Mouse (Mus musculus): ENCODE results near the gene Cpt1a. TPM values are rescaled to one million over a fixed set of nuclear protein-coding genes. Genes with fewer than 3 reads are reported as not detected.

Cpt1a gene
- polyA plus RNA-seq, 1 experiment, result 75.7 TPM

GRCm38 (mm10) chr19:3307175-3307949, 14.8 kb upstream of the Cpt1a start:
- Histone ChIP-seq H3K36me3 (ENCODE audit: control insufficient read depth, insufficient read depth, low read length) (no peaks in the 10 kb centered on the region), H3K27ac (ENCODE audit: control insufficient read depth, insufficient read depth, low read length) (no peak overlapping the region), H3K27me3 (ENCODE audit: control insufficient read depth, insufficient read depth, low read length) (no peaks in the 10 kb centered on the region), H3K4me1 (replicated peaks; ENCODE audit: control insufficient read depth, insufficient read depth, low read length) (no peaks in the 10 kb centered on the region), H3K4me3 (ENCODE audit: control insufficient read depth, insufficient read depth, low read length) (no peak overlapping the region)
- 92% methylated on average over 16 of the region's 16 CpGs for WGBS
- no peak for DNase-seq
- TF ChIP-seq CTCF (IDR thresholded peaks at IDR 0.05; ENCODE audit: borderline replicate concordance, control insufficient read depth, extremely low read depth, insufficient read depth, low read length, poor library complexity) (no peak), POLR2A (IDR thresholded peaks at IDR 0.05; ENCODE audit: control insufficient read depth, extremely low read depth, insufficient read depth, low read length, poor library complexity) (no peak)

DNA sequence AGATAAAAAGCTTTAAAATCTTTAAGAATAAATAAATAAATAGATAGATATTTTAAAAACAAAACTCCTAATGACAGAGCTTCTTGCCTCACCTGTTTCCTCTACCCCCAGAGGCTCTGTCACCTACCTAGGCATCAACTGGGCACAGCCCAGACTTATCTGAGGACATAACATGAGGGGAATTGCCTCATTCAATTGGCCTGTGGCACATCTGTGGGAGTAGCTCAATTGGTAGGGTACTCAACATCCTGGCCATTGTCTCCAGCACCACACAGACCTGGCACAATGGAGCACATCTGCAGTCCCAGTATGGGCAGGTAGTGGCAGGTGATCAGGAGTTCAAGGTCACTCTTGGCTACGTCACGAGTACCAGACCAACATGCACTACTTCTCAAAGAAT, 2.8 kb upstream of the Cpt1a start:
- DNase-seq, result no peak
- 100% methylated on average over 2 of the region's 2 CpGs for WGBS
- H3K36me3 ChIP-seq (ENCODE audit: control insufficient read depth, insufficient read depth, low read length), result no peaks in the 10 kb centered on the region
- H3K27ac ChIP-seq (ENCODE audit: control insufficient read depth, insufficient read depth, low read length), result no peak overlapping the region
- no peaks in the 10 kb centered on the region for H3K27me3 ChIP-seq (ENCODE audit: control insufficient read depth, insufficient read depth, low read length)
- TF ChIP-seq POLR2A (IDR thresholded peaks at IDR 0.05; ENCODE audit: control insufficient read depth, extremely low read depth, insufficient read depth, low read length, poor library complexity) (no peak), CTCF (IDR thresholded peaks at IDR 0.05; ENCODE audit: borderline replicate concordance, control insufficient read depth, extremely low read depth, insufficient read depth, low read length, poor library complexity) (no peak)
- peaks cover 20% of the 10 kb centered on the region for H3K4me1 ChIP-seq (replicated peaks; ENCODE audit: control insufficient read depth, insufficient read depth, low read length)
- no peak overlapping the region for H3K4me3 ChIP-seq (ENCODE audit: control insufficient read depth, insufficient read depth, low read length)

- WGBS, result 87% methylated on average over 7 of the region's 7 CpGs
- Histone ChIP-seq H3K4me1 (replicated peaks; ENCODE audit: control insufficient read depth, insufficient read depth, low read length) (peaks cover 25% of the 10 kb centered on the region), H3K27ac (ENCODE audit: control insufficient read depth, insufficient read depth, low read length) (no peak overlapping the region), H3K36me3 (ENCODE audit: control insufficient read depth, insufficient read depth, low read length) (no peaks in the 10 kb centered on the region), H3K4me3 (ENCODE audit: control insufficient read depth, insufficient read depth, low read length) (no peak overlapping the region), H3K27me3 (ENCODE audit: control insufficient read depth, insufficient read depth, low read length) (no peaks in the 10 kb centered on the region)
- TF ChIP-seq CTCF (IDR thresholded peaks at IDR 0.05; ENCODE audit: borderline replicate concordance, control insufficient read depth, extremely low read depth, insufficient read depth, low read length, poor library complexity) (no peak), POLR2A (IDR thresholded peaks at IDR 0.05; ENCODE audit: control insufficient read depth, extremely low read depth, insufficient read depth, low read length, poor library complexity) (no peak)
- no peak for DNase-seq
Observed at GRCm38 (mm10) chr19:3320086-3320485, 2.0 kb upstream of the Cpt1a start.

DNA sequence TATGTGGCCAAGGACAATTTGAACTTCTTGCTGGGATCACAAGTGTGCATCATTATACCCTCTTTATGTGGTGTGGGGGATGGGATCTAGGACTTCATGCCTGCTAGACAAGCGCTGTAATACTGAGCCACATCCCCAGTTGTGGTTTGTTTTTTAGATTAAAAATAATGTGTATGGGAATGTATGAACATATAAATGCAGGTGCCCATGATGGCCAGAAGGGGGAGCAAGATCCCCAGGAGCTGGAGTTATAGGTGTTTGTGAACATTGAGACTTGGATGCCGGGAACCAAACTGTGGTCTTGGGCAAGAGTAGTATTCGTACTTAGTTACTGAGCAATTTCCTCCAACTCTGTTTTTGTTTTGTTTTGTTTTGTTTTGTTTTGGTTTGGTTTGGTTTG, 1.3 kb upstream of the Cpt1a start:
- H3K27ac ChIP-seq (ENCODE audit: control insufficient read depth, insufficient read depth, low read length), result no peak overlapping the region
- no peak for DNase-seq
- H3K36me3 ChIP-seq (ENCODE audit: control insufficient read depth, insufficient read depth, low read length), result no peaks in the 10 kb centered on the region
- H3K27me3 ChIP-seq (ENCODE audit: control insufficient read depth, insufficient read depth, low read length), result no peaks in the 10 kb centered on the region
- no peak overlapping the region for H3K4me3 ChIP-seq (ENCODE audit: control insufficient read depth, insufficient read depth, low read length)
- H3K4me1 ChIP-seq (replicated peaks; ENCODE audit: control insufficient read depth, insufficient read depth, low read length), result peaks cover 27% of the 10 kb centered on the region
- 64% methylated on average over 3 of the region's 3 CpGs for WGBS
- TF ChIP-seq CTCF (IDR thresholded peaks at IDR 0.05; ENCODE audit: borderline replicate concordance, control insufficient read depth, extremely low read depth, insufficient read depth, low read length, poor library complexity) (no peak), POLR2A (IDR thresholded peaks at IDR 0.05; ENCODE audit: control insufficient read depth, extremely low read depth, insufficient read depth, low read length, poor library complexity) (no peak)

DNA sequence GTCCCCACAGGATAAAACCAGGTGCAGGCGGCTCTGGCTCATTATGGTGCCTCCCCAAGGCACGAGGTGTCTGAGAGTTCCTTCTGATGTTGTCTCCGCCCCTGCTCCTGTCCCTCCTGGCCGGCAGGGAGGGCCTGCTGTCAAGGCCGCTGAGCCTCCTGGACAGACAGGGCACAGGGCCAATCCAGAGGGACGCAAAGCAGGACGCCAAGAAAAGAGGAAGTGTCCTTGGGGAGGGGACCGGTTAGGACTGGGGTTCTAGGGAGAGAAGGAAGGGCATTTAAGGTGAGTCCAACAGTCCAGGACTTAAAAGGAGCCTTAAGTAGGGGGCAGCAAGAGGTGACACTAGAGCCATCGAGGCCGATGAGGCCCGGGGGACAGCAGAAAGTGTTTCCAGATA, 517 bp upstream of the Cpt1a start:
- peak overlapping the region; percentile 4; the same call in 1 of the 2 replicates for H3K4me3 ChIP-seq (ENCODE audit: control insufficient read depth, insufficient read depth, low read length)
- H3K4me1 ChIP-seq (replicated peaks; ENCODE audit: control insufficient read depth, insufficient read depth, low read length), result peaks cover 33% of the 10 kb centered on the region
- peak; percentile 24 for DNase-seq
- H3K36me3 ChIP-seq (ENCODE audit: control insufficient read depth, insufficient read depth, low read length), result no peaks in the 10 kb centered on the region
- H3K27ac ChIP-seq (ENCODE audit: control insufficient read depth, insufficient read depth, low read length), result no peak overlapping the region
- H3K27me3 ChIP-seq (ENCODE audit: control insufficient read depth, insufficient read depth, low read length), result no peaks in the 10 kb centered on the region
- 7% methylated on average over 11 of the region's 11 CpGs for WGBS
- TF ChIP-seq CTCF (IDR thresholded peaks at IDR 0.05; ENCODE audit: borderline replicate concordance, control insufficient read depth, extremely low read depth, insufficient read depth, low read length, poor library complexity), result no peak

GRCm38 (mm10) chr19:3323201-3323621, 1.1 kb downstream of the Cpt1a start:
- peaks cover 33% of the 10 kb centered on the region for H3K4me1 ChIP-seq (replicated peaks; ENCODE audit: control insufficient read depth, insufficient read depth, low read length)
- no peak overlapping the region for H3K27ac ChIP-seq (ENCODE audit: control insufficient read depth, insufficient read depth, low read length)
- peak overlapping the region; percentile 47 for H3K4me3 ChIP-seq (ENCODE audit: control insufficient read depth, insufficient read depth, low read length)
- H3K27me3 ChIP-seq (ENCODE audit: control insufficient read depth, insufficient read depth, low read length), result no peaks in the 10 kb centered on the region
- no peaks in the 10 kb centered on the region for H3K36me3 ChIP-seq (ENCODE audit: control insufficient read depth, insufficient read depth, low read length)
- 1% methylated on average over 47 of the region's 47 CpGs for WGBS
- no peak for TF ChIP-seq CTCF (IDR thresholded peaks at IDR 0.05; ENCODE audit: borderline replicate concordance, control insufficient read depth, extremely low read depth, insufficient read depth, low read length, poor library complexity)
- TF ChIP-seq POLR2A (IDR thresholded peaks at IDR 0.05; ENCODE audit: control insufficient read depth, extremely low read depth, insufficient read depth, low read length, poor library complexity), result no peak
- peak; percentile 82 for DNase-seq
